Mouse (Mus musculus): Measurements from ENCODE around the gene Tbc1d7. TPM values are rescaled to one million over a fixed set of nuclear protein-coding genes. Genes with fewer than 3 reads are reported as not detected.

The Tbc1d7 gene
- total RNA-seq, 2 experiments from 2014 or later = 35.9 to 36.0 TPM

DNA sequence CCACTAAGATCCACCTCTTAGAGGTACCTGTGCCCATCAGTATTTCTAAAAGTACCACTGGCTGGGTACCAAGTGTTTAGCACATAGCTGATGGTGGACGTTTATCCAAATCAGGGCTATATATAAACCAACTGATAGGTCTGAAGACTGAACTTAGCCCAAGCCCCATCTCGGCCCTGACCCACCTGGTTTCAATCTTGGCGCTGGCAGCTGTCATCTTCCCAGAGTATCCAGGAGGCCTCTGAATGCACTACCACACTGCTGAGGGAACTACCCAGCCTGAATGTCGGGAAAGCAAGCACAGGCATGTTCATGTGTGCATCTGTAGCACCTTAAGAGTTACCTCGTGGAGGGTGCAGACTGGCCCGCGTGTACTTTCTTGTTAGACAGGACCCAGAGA lies 68.4 kb downstream of the Tbc1d7 start:
- intact Hi-C loops (cut with DNase I) = no loop called here
- no peak for DNase-seq (ENCODE audit: extremely low spot score in 1 of 2, low spot score in 2 of 2)

Other genes with a start within 250 kb of the Tbc1d7 start
- gene Gfod1, start 132.7 kb upstream of the Tbc1d7 start, total RNA-seq (2021) = 10 to 100 TPM; 41.6 to 43.3 TPM
- gene Sirt5, start 194.0 kb upstream of the Tbc1d7 start, total RNA-seq (2021) = 10 to 100 TPM; 14.0 to 15.1 TPM
- 10 to 100 TPM; 82.5 to 94.7 TPM for gene Nol7, start 226.9 kb upstream of the Tbc1d7 start, total RNA-seq (2021)